Mouse (Mus musculus) cerebellum, postnatal 4 days (tissue): Measurements from ENCODE around the gene Kcna2.

Source experiments
- DNase-seq, 2 experiments: peaks; one replicate each; pipeline ENCODE4 v3.0.0; 2022; ENCODE audit warnings: low spot score in 2 of 2, mixed read lengths in 1 of 2

Kcna2 gene

GRCm38 (mm10) chr3:107100811-107101455 lies at the start of gene Kcna2:
TSS of gene Kcna2 (plus strand) at chr3:107101146.
- DNase-seq: no peak

DNA sequence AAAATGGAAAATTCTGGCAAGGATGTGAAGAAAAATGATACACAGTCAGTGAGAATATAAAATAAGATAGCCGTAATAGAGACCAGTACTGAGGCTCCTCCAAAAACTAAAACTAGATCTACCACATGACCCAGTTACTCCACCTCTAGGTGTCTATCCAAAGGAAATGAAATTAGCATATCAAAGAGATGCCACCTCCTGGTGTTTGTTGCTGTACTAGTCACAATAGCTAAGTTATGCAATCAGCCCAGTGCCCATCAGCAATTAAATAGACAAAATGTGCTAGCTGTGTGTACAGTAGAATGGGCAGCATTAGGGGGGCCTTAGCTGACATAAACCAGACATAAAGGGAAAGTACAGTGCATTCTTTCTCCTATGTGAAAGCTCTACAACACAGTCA lies 39.5 kb upstream of the Kcna2 start:
- DNase-seq: no peak

DNA sequence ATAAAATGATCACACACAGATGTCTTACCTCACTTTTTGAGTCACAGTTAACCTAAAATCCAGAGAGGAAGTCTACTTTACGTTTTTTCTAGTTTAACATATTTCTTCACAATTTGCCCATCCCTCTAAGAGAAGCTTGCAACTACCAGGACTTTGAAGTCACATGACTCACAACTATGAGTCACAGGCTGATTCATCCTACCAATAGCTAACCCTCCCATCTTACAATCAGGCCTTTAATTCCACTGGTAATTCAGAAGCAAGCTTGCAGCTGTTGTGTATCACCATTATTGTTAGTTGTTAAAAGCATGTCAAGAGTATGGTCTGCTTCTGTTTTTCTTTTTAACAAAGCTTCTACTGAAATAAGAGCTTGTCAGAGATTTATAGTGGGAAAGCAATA lies 38.2 kb upstream of the Kcna2 start:
- no peak for DNase-seq

GRCm38 (mm10) chr3:107065510-107066095 lies 35.3 kb upstream of the Kcna2 start:
- no peak for DNase-seq

- DNase-seq: no peak
Observed at GRCm38 (mm10) chr3:107066165-107066850, 34.6 kb upstream of the Kcna2 start.

GRCm38 (mm10) chr3:107067245-107067644 lies 33.7 kb upstream of the Kcna2 start:
- DNase-seq: no peak

DNA sequence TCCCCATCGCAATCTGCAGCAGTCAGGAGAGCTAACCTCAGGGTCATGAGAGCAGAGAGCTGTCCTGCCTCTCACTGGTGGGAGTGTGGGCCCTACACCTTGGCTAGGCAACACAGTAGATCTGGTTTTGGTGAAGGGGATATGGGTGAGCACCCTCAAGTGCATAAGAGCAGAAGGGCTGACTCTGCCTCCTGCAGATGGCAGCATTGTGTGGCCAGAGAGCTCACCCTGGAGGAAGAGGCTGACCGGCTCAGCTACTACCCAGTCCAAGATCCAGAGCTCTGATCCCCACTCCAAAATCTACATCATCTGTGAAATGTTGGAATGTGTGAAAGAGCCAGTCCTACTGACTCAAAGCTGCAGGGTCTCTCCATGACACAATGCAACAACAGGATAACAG lies 27.1 kb upstream of the Kcna2 start:
- DNase-seq: no peak

- no peak for DNase-seq
Observed at GRCm38 (mm10) chr3:107075705-107076104, 25.2 kb upstream of the Kcna2 start.

GRCm38 (mm10) chr3:107076658-107077057 lies 24.3 kb upstream of the Kcna2 start:
- DNase-seq: no peak

- DNase-seq: no peak
Observed at GRCm38 (mm10) chr3:107077101-107077500, 23.8 kb upstream of the Kcna2 start.

DNA sequence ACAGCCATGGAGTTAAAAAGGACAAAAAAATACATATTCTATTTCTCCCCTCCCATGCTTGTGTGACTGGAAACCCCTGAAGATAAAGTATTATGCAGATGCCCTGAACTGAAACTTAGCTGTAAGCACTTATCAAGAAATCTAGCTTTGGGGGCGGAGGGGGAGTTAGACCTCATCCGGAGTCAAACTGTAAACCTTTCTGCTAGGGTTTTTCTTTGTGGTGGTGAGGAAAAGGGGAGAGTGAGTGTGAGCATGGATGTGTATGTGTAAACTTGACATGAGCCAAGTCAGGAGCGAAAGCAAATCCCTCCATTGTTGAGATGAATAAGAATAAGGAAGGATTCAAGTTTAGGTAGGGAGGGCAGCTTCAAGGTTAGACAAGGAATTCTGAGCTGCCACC lies 20.1 kb upstream of the Kcna2 start:
- no peak for DNase-seq

DNA sequence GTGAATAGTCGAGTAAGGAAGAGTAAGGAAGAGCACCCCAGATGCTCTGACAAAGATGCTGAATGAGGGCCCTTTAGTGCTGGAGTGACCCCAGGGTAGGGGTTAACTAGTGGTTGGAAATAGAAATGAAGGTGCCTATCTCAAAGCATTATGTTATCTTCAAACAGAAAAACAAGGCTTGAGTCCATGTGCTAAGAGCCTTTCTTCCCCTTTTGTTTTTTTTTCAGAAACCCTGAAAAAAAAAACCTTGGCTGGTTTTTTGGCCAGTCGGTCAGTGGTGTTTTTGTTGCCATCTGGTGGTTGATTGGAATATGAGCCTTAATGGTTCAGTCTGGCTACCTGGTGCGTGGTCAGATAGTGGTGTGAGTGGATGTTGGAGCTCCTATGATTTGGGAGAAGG lies 19.7 kb upstream of the Kcna2 start:
- no peak for DNase-seq

DNA sequence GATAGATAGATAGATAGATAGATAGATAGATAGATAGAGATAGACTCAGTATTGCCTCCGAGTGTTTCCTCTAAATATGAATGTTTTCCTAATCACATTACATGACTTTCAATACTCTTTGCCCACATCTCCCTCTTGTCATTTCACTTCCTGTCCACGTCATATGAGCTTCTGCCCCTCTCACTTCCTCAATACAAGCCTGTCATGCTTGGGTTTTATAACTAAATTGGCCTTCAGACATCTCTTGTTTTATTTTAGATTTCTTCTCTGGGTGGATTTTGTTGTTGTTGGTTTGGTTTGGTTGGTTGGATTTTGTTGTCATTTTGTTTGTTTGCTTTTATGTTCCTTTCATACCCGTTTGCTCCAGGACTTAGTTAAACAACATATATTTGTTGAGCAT lies 16.4 kb upstream of the Kcna2 start:
- no peak for DNase-seq

- no peak for DNase-seq
Observed at GRCm38 (mm10) chr3:107087410-107087809, 13.5 kb upstream of the Kcna2 start.

DNA sequence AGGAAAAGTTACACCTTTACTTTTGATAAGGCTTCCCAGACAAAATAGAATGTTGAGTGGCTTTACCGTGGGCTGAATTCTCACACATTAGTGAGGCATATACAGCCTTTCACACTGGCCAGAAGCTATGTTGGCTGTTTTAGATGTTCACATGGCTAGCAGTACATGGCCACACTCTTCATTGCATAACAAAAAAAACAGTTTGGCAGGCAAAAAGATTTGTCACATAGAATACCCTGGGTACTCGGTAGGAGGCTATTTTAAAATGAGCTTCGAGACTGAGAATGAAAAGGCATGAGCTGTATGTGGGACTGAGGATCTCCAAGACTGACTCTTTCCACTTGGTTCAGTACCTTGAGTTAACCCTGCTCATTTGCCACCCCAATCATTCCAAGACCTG lies 12.1 kb upstream of the Kcna2 start:
- DNase-seq: no peak

DNA sequence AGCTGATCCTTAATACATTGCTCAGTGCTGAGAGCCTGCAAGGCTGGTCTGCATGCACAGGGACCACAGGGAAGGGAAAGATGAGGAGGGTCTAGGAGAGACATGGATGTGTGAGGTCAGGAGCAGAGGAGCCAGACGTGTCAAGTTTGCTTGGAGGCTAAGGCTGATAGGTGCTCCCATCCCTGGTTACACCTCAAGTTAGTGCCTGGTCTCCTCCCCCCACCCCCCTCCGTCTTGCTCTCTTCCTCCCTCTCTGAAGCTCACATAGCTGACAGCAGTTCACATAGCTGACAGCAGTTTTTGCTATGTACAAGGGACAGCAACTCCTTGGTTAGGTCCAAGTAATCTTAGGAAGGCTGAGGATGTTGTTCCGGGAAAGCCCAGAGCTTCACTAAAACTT lies 11.5 kb upstream of the Kcna2 start:
- no peak for DNase-seq

GRCm38 (mm10) chr3:107090001-107090400 lies 10.9 kb upstream of the Kcna2 start:
- no peak for DNase-seq

DNA sequence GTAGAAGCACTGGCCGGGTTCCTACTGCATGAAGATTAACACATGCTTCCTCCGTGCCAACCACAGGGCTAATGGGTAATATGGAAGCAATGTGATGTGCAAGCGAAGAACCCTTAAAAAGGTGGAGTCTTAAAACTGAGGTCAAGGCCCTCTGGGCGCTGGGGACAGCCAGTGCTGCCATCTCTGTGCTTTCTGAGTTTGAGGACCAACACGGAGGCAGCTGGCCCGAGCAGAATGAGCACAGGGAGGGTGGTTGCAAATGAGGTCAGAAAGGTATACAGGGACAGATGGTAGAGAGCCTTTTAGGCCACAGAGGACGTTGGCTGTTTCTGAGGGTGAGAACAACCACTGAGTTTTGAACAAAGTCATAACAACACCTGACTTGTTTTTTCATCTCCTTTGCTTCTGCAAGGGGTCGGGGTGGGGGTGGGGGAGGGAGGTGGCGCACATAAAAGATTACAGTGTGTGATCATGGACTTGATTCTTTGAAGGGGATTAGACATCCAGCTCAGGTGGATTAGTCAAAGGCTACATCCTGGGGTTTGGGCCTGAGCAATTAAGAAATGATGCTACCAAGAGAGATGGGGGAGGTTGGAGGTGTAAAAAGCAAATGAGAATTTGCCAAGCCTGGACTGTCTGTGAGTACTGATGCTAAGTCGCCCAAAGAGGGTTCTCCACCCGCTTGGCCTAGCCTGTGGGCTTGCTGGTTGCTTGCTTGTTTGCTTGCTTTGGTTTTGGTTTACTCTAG lies 10.4 kb upstream of the Kcna2 start:
- DNase-seq: no peak

GRCm38 (mm10) chr3:107094028-107094427 lies 6.9 kb upstream of the Kcna2 start:
- peak in 1 of 2 experiments; percentile 59 for DNase-seq

GRCm38 (mm10) chr3:107096269-107096731 lies 4.6 kb upstream of the Kcna2 start:
- DNase-seq: no peak

- DNase-seq: no peak
Observed at GRCm38 (mm10) chr3:107099866-107100265, 1.1 kb upstream of the Kcna2 start.

DNA sequence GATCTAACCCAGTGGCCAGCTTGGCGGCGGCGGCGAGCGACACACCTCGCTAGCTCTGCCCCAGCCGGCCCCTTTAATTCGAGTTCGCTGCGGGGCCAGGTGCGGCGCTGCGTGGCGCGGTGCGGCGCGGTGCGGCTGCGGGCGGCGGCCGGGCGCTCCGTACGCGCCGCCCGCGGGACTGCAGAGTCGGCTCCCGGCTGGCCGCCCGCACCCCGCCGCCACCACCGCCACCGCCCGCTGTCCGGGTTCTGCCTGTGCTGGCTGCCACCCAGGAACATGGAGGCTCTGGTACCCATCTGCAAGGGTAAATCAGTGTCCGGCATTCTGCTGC lies 475 bp downstream of the Kcna2 start:
- peak in 1 of 2 experiments; percentile 36 for DNase-seq
